Mouse (Mus musculus) heart, postnatal 0 days (tissue): Measurements from ENCODE around the gene Ptpn22. TPM values are rescaled to one million over a fixed set of nuclear protein-coding genes. Genes with fewer than 3 reads are reported as not detected.
"Not testable (repeated sequence)": the region's sequence is repeated elsewhere in the genome, so short reads cannot be mapped to it uniquely, and the experiment has no call there.

ENCODE experiments used
- ATAC-seq: fragments of 200-750 bp; cut with Nextera tagmentation; 2 replicates; pipeline ENCODE4 v1.8.0; 2017; ENCODE audit warnings: low read depth, moderate number of reproducible peaks, moderate library complexity; ENCODE audit not compliant: insufficient read depth
- DNase-seq: peaks from one replicate; pipeline ENCODE4 v3.0.0-alpha.2; 2016; ENCODE audit warnings: low spot score
- H3K27ac ChIP-seq: fragments of 300-500 bp; sonication (generic); 2 replicates; pipeline ENCODE4 v1.5.1; 2014; ENCODE audit warnings: low read depth, mild to moderate bottlenecking
- H3K27me3 ChIP-seq: fragments of 300-500 bp; sonication (generic); 2 replicates; pipeline ENCODE4 v1.6.1; 2014; ENCODE audit warnings: low read length, mixed read lengths; ENCODE audit not compliant: control insufficient read depth, insufficient read depth
- H3K36me3 ChIP-seq: fragments of 300-500 bp; sonication (generic); replicated peaks from 2 replicates; pipeline ENCODE4 v1.6.1; 2014; ENCODE audit warnings: low read length, mixed read lengths; ENCODE audit not compliant: control insufficient read depth, insufficient read depth
- H3K4me1 ChIP-seq: fragments of 300-500 bp; sonication (generic); 2 replicates; pipeline ENCODE4 v1.6.1; 2014; ENCODE audit warnings: antibody characterized with exemption; ENCODE audit not compliant: control insufficient read depth, insufficient read depth
- H3K4me2 ChIP-seq: fragments of 300-500 bp; sonication (generic); 2 replicates; pipeline ENCODE4 v1.6.1; 2014; ENCODE audit warnings: low read depth, mild to moderate bottlenecking, low read length, moderate library complexity
- H3K4me3 ChIP-seq: fragments of 300-500 bp; sonication (generic); 2 replicates; pipeline ENCODE4 v1.5.1; 2014; ENCODE audit warnings: low read depth, low read length
- H3K9ac ChIP-seq: fragments of 300-500 bp; sonication (generic); replicated peaks from 2 replicates; pipeline ENCODE4 v1.6.1; 2014; ENCODE audit warnings: low read depth, low read length, mixed read lengths
- H3K9me3 ChIP-seq: fragments of 300-500 bp; sonication (generic); replicated peaks from 2 replicates; pipeline ENCODE4 v1.6.1; 2016; ENCODE audit warnings: low read length; ENCODE audit not compliant: control insufficient read depth
- CTCF ChIP-seq: IDR thresholded peaks from 2 replicates; pipeline ENCODE4 v1.5.1; 2016; ENCODE audit warnings: antibody characterized with exemption, control low read depth, low read depth
- EP300 ChIP-seq: IDR thresholded peaks from 2 replicates; pipeline ENCODE4 v1.6.1; 2016; ENCODE audit warnings: antibody characterized with exemption, low read depth
- WGBS: fragments of 180-500 bp; shearing (Covaris S2); extraction: QIAGEN DNeasy Blood & Tissue Kit; methylation state at CpG from one replicate; pipeline ENCODE4 v1.1.7; 2014; 5-methylcytosine and 5-hydroxymethylcytosine counted together
- polyA plus RNA-seq: library from polyadenylated mRNA; unstranded; fragments of >200 nt; fragmentation: Nextera tagmentation; extraction: Ambion mirVana; gene quantifications from 2 replicates; pipeline ENCODE4 v1.2.1, GENCODE M21; 2015
- total RNA-seq: library from RNA; depleted of rRNA; stranded (reverse); fragments of >200 nt; gene quantifications from 2 replicates; pipeline ENCODE4 v1.2.3, GENCODE M21; 2014; ENCODE audit warnings: low replicate concordance; rRNA removed

Gene Ptpn22
- total RNA-seq (0.11 TPM in 1 of 2 replicates, not detected in the other), polyA plus RNA-seq (0.77 and 0.84 TPM in 2 replicates)

- 65% methylated on average over 12 of the region's 12 CpGs for WGBS
These were observed at the start of gene Ptpn22 for GRCm38 (mm10) chr3:103858881-103859801. Ptpn22 (plus strand) TSS chr3:103859795.

GRCm38 (mm10) chr3:103809799-103810150, 49.8 kb upstream of the Ptpn22 start:
- TF ChIP-seq CTCF (no peak), EP300 (no peak)
- 0 out of 2 replicates have a peak, but pooled peaks have one; percentile 12 for ATAC-seq
- Histone ChIP-seq H3K27ac (peak overlapping the region; percentile 92), H3K4me2 (peak overlapping the region; percentile 62), H3K4me1 (no peaks in the 10 kb centered on the region), H3K9ac (peak overlapping the region; percentile 65), H3K36me3 (peaks cover 32% of the 10 kb centered on the region), H3K4me3 (peak overlapping the region; percentile 74), H3K27me3 (no peaks in the 10 kb centered on the region), H3K9me3 (no peaks in the 10 kb centered on the region)
- DNase-seq = no peak
- WGBS = 2% methylated on average over 14 of the region's 14 CpGs

More at GRCm38 (mm10) chr3:103858881-103859801, at the start of gene Ptpn22:
- H3K4me2 ChIP-seq = peak within 1 kb of the TSS; percentile 34; the same call in 1 of the 2 replicates
- no peaks in the 10 kb centered on the region for H3K27me3 ChIP-seq
- peak within 1 kb of the TSS; percentile 67; the same call in 1 of the 2 replicates for H3K27ac ChIP-seq
- H3K4me1 ChIP-seq = 0 out of 2 replicates have a peak, but pooled peaks cover 4% of the 10 kb centered on the region
- TF ChIP-seq CTCF = no peak
- TF ChIP-seq EP300 = no peak
- no peaks in the 10 kb centered on the region for H3K36me3 ChIP-seq
- no peak for DNase-seq
- H3K4me3 ChIP-seq = peak within 1 kb of the TSS; percentile 5; the same call in 1 of the 2 replicates
- ATAC-seq = no peak
- no peaks in the 10 kb centered on the region for H3K9me3 ChIP-seq
- no peak within 1 kb of the TSS for H3K9ac ChIP-seq

- Histone ChIP-seq H3K9me3 (no peaks in the 10 kb centered on the region), H3K4me3 (no peak overlapping the region), H3K27me3 (no peaks in the 10 kb centered on the region), H3K27ac (no peak overlapping the region), H3K4me1 (no peaks in the 10 kb centered on the region), H3K36me3 (peaks cover 35% of the 10 kb centered on the region), H3K9ac (no peak overlapping the region), H3K4me2 (no peak overlapping the region)
- no peak for ATAC-seq
- no peak for DNase-seq
- no peak for TF ChIP-seq EP300
- no peak for TF ChIP-seq CTCF
- WGBS = 84% methylated on average over 6 of the region's 6 CpGs
These were observed 48.6 kb upstream of the Ptpn22 start for GRCm38 (mm10) chr3:103810967-103811366.

- no peaks in the 10 kb centered on the region for H3K27me3 ChIP-seq
- no peaks in the 10 kb centered on the region for H3K9me3 ChIP-seq
- H3K4me1 ChIP-seq = peaks cover 4% of the 10 kb centered on the region
- H3K9ac ChIP-seq = no peak overlapping the region
- no peak for ATAC-seq
- no peak overlapping the region for H3K4me2 ChIP-seq
- peaks cover 11% of the 10 kb centered on the region for H3K36me3 ChIP-seq
- DNase-seq = no peak
- TF ChIP-seq EP300 (no peak), CTCF (peak; percentile 17; the same call in 1 of the 2 replicates)
- H3K4me3 ChIP-seq = no peak overlapping the region
- no peak overlapping the region for H3K27ac ChIP-seq
These were observed 32.0 kb upstream of the Ptpn22 start for GRCm38 (mm10) chr3:103827548-103827947.

- TF ChIP-seq CTCF (no peak), EP300 (no peak)
- H3K4me2 ChIP-seq = no peak overlapping the region
- H3K27me3 ChIP-seq = no peaks in the 10 kb centered on the region
- no peak for ATAC-seq
- H3K9ac ChIP-seq = no peak overlapping the region
- no peaks in the 10 kb centered on the region for H3K9me3 ChIP-seq
- H3K27ac ChIP-seq = no peak overlapping the region
- H3K4me1 ChIP-seq = peaks cover 5% of the 10 kb centered on the region
- H3K36me3 ChIP-seq = no peaks in the 10 kb centered on the region
- H3K4me3 ChIP-seq = no peak overlapping the region
- no peak for DNase-seq
- WGBS = 81% methylated on average over 3 of the region's 3 CpGs
These were observed 30.6 kb upstream of the Ptpn22 start for GRCm38 (mm10) chr3:103829036-103829435.

GRCm38 (mm10) chr3:103830681-103831080, 28.9 kb upstream of the Ptpn22 start:
- WGBS = 46% methylated on average over 1 of the region's 1 CpGs
- H3K9ac ChIP-seq, H3K9me3 ChIP-seq: not testable (repeated sequence)

More at GRCm38 (mm10) chr3:103830681-103831080, 28.9 kb upstream of the Ptpn22 start:
- H3K27me3 ChIP-seq, H3K4me3 ChIP-seq, H3K4me1 ChIP-seq, H3K27ac ChIP-seq, H3K36me3 ChIP-seq, ATAC-seq, DNase-seq, H3K4me2 ChIP-seq: not testable (repeated sequence)
